Mouse (Mus musculus): Measurements from ENCODE around the gene Sh2d5.

Gene Sh2d5

GRCm38 (mm10) chr4:138258663-138259062 lies 8.5 kb downstream of the Sh2d5 start:
- DNase-seq (ENCODE audit: inconsistent age in 2 of 2, low spot score in 1 of 2), result peak in 1 of 2 experiments; percentile 62

- DNase-seq (ENCODE audit: inconsistent age in 2 of 2, low spot score in 1 of 2), result no peak
These were observed 9.3 kb downstream of the Sh2d5 start for GRCm38 (mm10) chr4:138259482-138259881.

- DNase-seq (ENCODE audit: inconsistent age in 2 of 2, low spot score in 1 of 2), result peak; percentile 91 to 97
These were observed 11.9 kb downstream of the Sh2d5 start for GRCm38 (mm10) chr4:138261843-138262681.

- DNase-seq (ENCODE audit: inconsistent age in 2 of 2, low spot score in 1 of 2), result no peak
These were observed 17.7 kb downstream of the Sh2d5 start for GRCm38 (mm10) chr4:138267869-138268268.

- no peak for DNase-seq (ENCODE audit: inconsistent age in 2 of 2, low spot score in 1 of 2)
These were observed 22.1 kb downstream of the Sh2d5 start for GRCm38 (mm10) chr4:138272011-138272997.

GRCm38 (mm10) chr4:138278346-138278745 lies 28.1 kb downstream of the Sh2d5 start:
- DNase-seq (ENCODE audit: inconsistent age in 2 of 2, low spot score in 1 of 2), result peak in 1 of 2 experiments; percentile 81

- peak; percentile 76 to 92 for DNase-seq (ENCODE audit: inconsistent age in 2 of 2, low spot score in 1 of 2)
These were observed 32.6 kb downstream of the Sh2d5 start for GRCm38 (mm10) chr4:138282834-138283233.

GRCm38 (mm10) chr4:138286411-138286810 lies 36.2 kb downstream of the Sh2d5 start:
- DNase-seq (ENCODE audit: inconsistent age in 2 of 2, low spot score in 1 of 2), result no peak

- DNase-seq (ENCODE audit: inconsistent age in 2 of 2, low spot score in 1 of 2), result no peak
These were observed 38.5 kb downstream of the Sh2d5 start for GRCm38 (mm10) chr4:138288691-138289090.

- no peak for DNase-seq (ENCODE audit: inconsistent age in 2 of 2, low spot score in 1 of 2)
These were observed 41.8 kb downstream of the Sh2d5 start for GRCm38 (mm10) chr4:138292028-138292427.

GRCm38 (mm10) chr4:138293261-138293948 lies 43.2 kb downstream of the Sh2d5 start:
- DNase-seq (ENCODE audit: inconsistent age in 2 of 2, low spot score in 1 of 2), result no peak

GRCm38 (mm10) chr4:138293949-138294550 lies 43.8 kb downstream of the Sh2d5 start:
- DNase-seq (ENCODE audit: inconsistent age in 2 of 2, low spot score in 1 of 2), result no peak

GRCm38 (mm10) chr4:138301271-138301780 lies 51.1 kb downstream of the Sh2d5 start:
- no peak for DNase-seq (ENCODE audit: inconsistent age in 2 of 2, low spot score in 1 of 2)

- DNase-seq (ENCODE audit: inconsistent age in 2 of 2, low spot score in 1 of 2), result peak in 1 of 2 experiments; percentile 8
These were observed 52.8 kb downstream of the Sh2d5 start for GRCm38 (mm10) chr4:138303011-138303410.

GRCm38 (mm10) chr4:138303742-138304141 lies 53.5 kb downstream of the Sh2d5 start:
- peak; percentile 18 to 38 for DNase-seq (ENCODE audit: inconsistent age in 2 of 2, low spot score in 1 of 2)

GRCm38 (mm10) chr4:138304340-138305104 lies 54.3 kb downstream of the Sh2d5 start, which contains the start of gene Ddost:
Gene Ddost, plus strand, starts transcription at chr4:138304730.
- peak; percentile 99 for DNase-seq (ENCODE audit: inconsistent age in 2 of 2, low spot score in 1 of 2)

GRCm38 (mm10) chr4:138307025-138307424 lies 56.8 kb downstream of the Sh2d5 start:
- peak in 1 of 2 experiments; percentile 26 for DNase-seq (ENCODE audit: inconsistent age in 2 of 2, low spot score in 1 of 2)

- peak in 1 of 2 experiments; percentile 7 for DNase-seq (ENCODE audit: inconsistent age in 2 of 2, low spot score in 1 of 2)
These were observed 57.5 kb downstream of the Sh2d5 start for GRCm38 (mm10) chr4:138307739-138308138.

- DNase-seq (ENCODE audit: inconsistent age in 2 of 2, low spot score in 1 of 2), result no peak
These were observed 60.2 kb downstream of the Sh2d5 start for GRCm38 (mm10) chr4:138310311-138310910.

All from adrenal gland, adult (tissue).